Mouse (Mus musculus) brown adipose tissue, adult 24 weeks (tissue): Measurements from ENCODE around the gene Pafah2. TPM values are rescaled to one million over a fixed set of nuclear protein-coding genes. Genes with fewer than 3 reads are reported as not detected.

Source experiments
- H3K27ac ChIP-seq: fragments of 200-500 bp; replicated peaks from 2 replicates; pipeline ENCODE4 v1.5.1; 2012; ENCODE audit warnings: low read depth, mild to moderate bottlenecking, low read length
- H3K4me1 ChIP-seq: fragments of 200-500 bp; 2 replicates; pipeline ENCODE4 v1.6.1; 2012; ENCODE audit warnings: low read length, mixed read lengths; ENCODE audit not compliant: control insufficient read depth, insufficient read depth, insufficient read length
- H3K4me3 ChIP-seq: fragments of 200-500 bp; 2 replicates; pipeline ENCODE4 v1.5.1; 2012; ENCODE audit warnings: low read depth, mild to moderate bottlenecking, low read length, moderate library complexity; ENCODE audit not compliant: insufficient read depth
- polyA plus RNA-seq: library from polyadenylated mRNA; stranded (reverse); fragments of >200 nt; gene quantifications from 2 replicates; pipeline ENCODE4 v1.2.4, GENCODE M21; 2012; ENCODE audit not compliant: missing spikeins, insufficient read depth, insufficient read length

Pafah2 gene
- polyA plus RNA-seq, 1 experiment: 17.4 TPM

GRCm38 (mm10) chr4:134425088-134425487 lies 29.0 kb downstream of the Pafah2 start:
- Histone ChIP-seq H3K4me1 (no peaks in the 10 kb centered on the region), H3K4me3 (no peak overlapping the region), H3K27ac (no peak overlapping the region)

GRCm38 (mm10) chr4:134430381-134431004 lies 34.4 kb downstream of the Pafah2 start:
- no peak overlapping the region for H3K27ac ChIP-seq
- no peak overlapping the region for H3K4me3 ChIP-seq
- no peaks in the 10 kb centered on the region for H3K4me1 ChIP-seq

- Histone ChIP-seq H3K4me1 (no peaks in the 10 kb centered on the region), H3K27ac (no peak overlapping the region), H3K4me3 (no peak overlapping the region)
These were observed 36.7 kb downstream of the Pafah2 start for GRCm38 (mm10) chr4:134432686-134433360.

GRCm38 (mm10) chr4:134436185-134436584 lies 40.1 kb downstream of the Pafah2 start:
- no peak overlapping the region for H3K4me3 ChIP-seq
- H3K27ac ChIP-seq: no peak overlapping the region
- H3K4me1 ChIP-seq: no peaks in the 10 kb centered on the region

GRCm38 (mm10) chr4:134436659-134437058 lies 40.5 kb downstream of the Pafah2 start:
- Histone ChIP-seq H3K4me3 (no peak overlapping the region), H3K4me1 (no peaks in the 10 kb centered on the region), H3K27ac (no peak overlapping the region)

GRCm38 (mm10) chr4:134439119-134439518 lies 43.0 kb downstream of the Pafah2 start:
- no peaks in the 10 kb centered on the region for H3K4me1 ChIP-seq
- H3K4me3 ChIP-seq: no peak overlapping the region
- H3K27ac ChIP-seq: no peak overlapping the region

- H3K4me1 ChIP-seq: no peaks in the 10 kb centered on the region
- no peak overlapping the region for H3K27ac ChIP-seq
- H3K4me3 ChIP-seq: no peak overlapping the region
These were observed 43.8 kb downstream of the Pafah2 start for GRCm38 (mm10) chr4:134439919-134440318.

GRCm38 (mm10) chr4:134442216-134442615 lies 46.1 kb downstream of the Pafah2 start:
- no peaks in the 10 kb centered on the region for H3K4me1 ChIP-seq
- no peak overlapping the region for H3K27ac ChIP-seq
- H3K4me3 ChIP-seq: no peak overlapping the region

GRCm38 (mm10) chr4:134443589-134443988 lies 47.5 kb downstream of the Pafah2 start:
- Histone ChIP-seq H3K4me3 (no peak overlapping the region), H3K4me1 (no peaks in the 10 kb centered on the region), H3K27ac (no peak overlapping the region)

GRCm38 (mm10) chr4:134444949-134445348 lies 48.8 kb downstream of the Pafah2 start:
- no peak overlapping the region for H3K27ac ChIP-seq
- H3K4me3 ChIP-seq: no peak overlapping the region
- no peaks in the 10 kb centered on the region for H3K4me1 ChIP-seq

GRCm38 (mm10) chr4:134445489-134445888 lies 49.4 kb downstream of the Pafah2 start:
- H3K4me3 ChIP-seq: no peak overlapping the region
- H3K4me1 ChIP-seq: no peaks in the 10 kb centered on the region
- no peak overlapping the region for H3K27ac ChIP-seq

- Histone ChIP-seq H3K4me3 (no peak overlapping the region), H3K27ac (no peak overlapping the region), H3K4me1 (no peaks in the 10 kb centered on the region)
These were observed 51.8 kb downstream of the Pafah2 start for GRCm38 (mm10) chr4:134447966-134448365.

- Histone ChIP-seq H3K4me1 (no peaks in the 10 kb centered on the region), H3K27ac (no peak overlapping the region), H3K4me3 (no peak overlapping the region)
These were observed 53.7 kb downstream of the Pafah2 start for GRCm38 (mm10) chr4:134449595-134450391.

GRCm38 (mm10) chr4:134450392-134451195 lies 54.5 kb downstream of the Pafah2 start:
- Histone ChIP-seq H3K4me3 (no peak overlapping the region), H3K27ac (no peak overlapping the region), H3K4me1 (no peaks in the 10 kb centered on the region)

- Histone ChIP-seq H3K27ac (no peak overlapping the region), H3K4me3 (no peak overlapping the region), H3K4me1 (no peaks in the 10 kb centered on the region)
These were observed 55.4 kb downstream of the Pafah2 start for GRCm38 (mm10) chr4:134451484-134451883.
